Mouse (Mus musculus) cerebellum, adult 2 months (tissue): ENCODE results near the gene Bdp1. TPM values are rescaled to one million over a fixed set of nuclear protein-coding genes. Genes with fewer than 3 reads are reported as not detected.

ENCODE experiments used
- DNase-seq, 2 experiments: peaks; one replicate each; pipeline ENCODE4 v3.0.0; 2021
- H3K27ac ChIP-seq: fragments of 200-500 bp; 2 replicates; pipeline ENCODE4 v1.5.1; 2012; ENCODE audit warnings: low read length, control low read depth, inconsistent platforms; ENCODE audit not compliant: insufficient read depth
- H3K27me3 ChIP-seq: fragments of 200-500 bp; 2 replicates; pipeline ENCODE4 v1.6.1; 2012; ENCODE audit warnings: inconsistent platforms, mild to moderate bottlenecking, low read length, moderate library complexity; ENCODE audit not compliant: control insufficient read depth, insufficient read depth
- H3K4me1 ChIP-seq: fragments of 200-500 bp; 2 replicates; pipeline ENCODE4 v1.6.1; 2011; ENCODE audit warnings: low read length; ENCODE audit not compliant: control insufficient read depth, insufficient read depth
- H3K4me3 ChIP-seq: fragments of 200-500 bp; replicated peaks from 2 replicates; pipeline ENCODE3; 2011; ENCODE audit warnings: mild to moderate bottlenecking, low read depth, low read length, control low read depth; ENCODE audit not compliant: insufficient read depth
- CTCF ChIP-seq: fragments of 200-500 bp; IDR thresholded peaks from 2 replicates; pipeline ENCODE4 v1.5.1; 2011; ENCODE audit warnings: low read depth, mild to moderate bottlenecking, control low read depth, low read length, moderate library complexity, borderline replicate concordance; ENCODE audit not compliant: insufficient read depth
- POLR2A ChIP-seq: fragments of 200-500 bp; IDR thresholded peaks from 2 replicates; pipeline ENCODE4 v1.6.1; 2011; ENCODE audit warnings: low read length, control low read depth, borderline replicate concordance; ENCODE audit not compliant: insufficient read depth
- WGBS: fragments of 180-500 bp; shearing (Covaris S2); methylation state at CpG from one replicate; pipeline ENCODE4 v1.1.7; 2018; 5-methylcytosine and 5-hydroxymethylcytosine counted together
- polyA plus RNA-seq: library from polyadenylated mRNA; depleted of rRNA; stranded (reverse); fragments of >200 nt; gene quantifications from 2 replicates; pipeline ENCODE4 v1.2.3, GENCODE M21; 2012

The Bdp1 gene
- polyA plus RNA-seq, 1 experiment, result 14.7 TPM

- WGBS, result 89% methylated on average over 9 of the region's 9 CpGs
- no peak for TF ChIP-seq POLR2A
- no peak for TF ChIP-seq CTCF
- no peak for DNase-seq
- Histone ChIP-seq H3K27ac (no peak overlapping the region), H3K27me3 (no peaks in the 10 kb centered on the region), H3K4me1 (peaks cover 8% of the 10 kb centered on the region), H3K4me3 (no peak overlapping the region)
Measured at GRCm38 (mm10) chr13:100016891-100017290, 87.0 kb downstream of the Bdp1 start.

DNA sequence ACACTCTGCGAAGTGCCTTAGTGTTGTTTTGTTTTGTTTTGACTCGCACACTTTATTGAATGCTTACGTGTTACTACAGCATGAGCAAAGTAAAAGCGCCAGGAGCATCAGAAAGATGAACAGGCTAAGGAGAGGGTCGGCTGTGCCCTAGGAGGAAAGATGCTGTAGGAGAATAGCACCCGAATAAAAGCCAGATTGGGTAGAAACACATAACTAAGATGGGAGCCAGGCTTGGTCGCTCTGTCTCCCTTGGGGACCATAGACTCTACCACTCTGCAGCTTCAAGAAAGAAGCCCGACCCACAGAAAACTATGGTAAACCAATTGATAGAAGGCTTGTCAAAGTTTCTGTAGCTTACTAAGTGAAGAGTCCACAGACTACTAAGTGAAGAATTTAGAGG, 87.9 kb downstream of the Bdp1 start:
- Histone ChIP-seq H3K4me1 (peaks cover 8% of the 10 kb centered on the region), H3K27me3 (no peaks in the 10 kb centered on the region), H3K27ac (no peak overlapping the region), H3K4me3 (peak overlapping the region; percentile 82)
- WGBS, result 2% methylated on average over 8 of the region's 8 CpGs
- DNase-seq, result peak in 1 of 2 experiments; percentile 18
- TF ChIP-seq CTCF, result no peak
- no peak for TF ChIP-seq POLR2A

GRCm38 (mm10) chr13:100014906-100015895, 88.7 kb downstream of the Bdp1 start, which contains the start of gene Mccc2:
Gene Mccc2 (minus strand): TSS chr13:100015639.
- peak within 1 kb of the TSS; percentile 59 for H3K27ac ChIP-seq
- H3K4me1 ChIP-seq, result peaks cover 8% of the 10 kb centered on the region
- H3K27me3 ChIP-seq, result no peaks in the 10 kb centered on the region
- TF ChIP-seq POLR2A, result peak; percentile 85
- TF ChIP-seq CTCF, result no peak
- WGBS, result 2% methylated on average over 47 of the region's 47 CpGs
- peak within 1 kb of the TSS; percentile 82 for H3K4me3 ChIP-seq
- peak; percentile 82 to 89 for DNase-seq

DNA sequence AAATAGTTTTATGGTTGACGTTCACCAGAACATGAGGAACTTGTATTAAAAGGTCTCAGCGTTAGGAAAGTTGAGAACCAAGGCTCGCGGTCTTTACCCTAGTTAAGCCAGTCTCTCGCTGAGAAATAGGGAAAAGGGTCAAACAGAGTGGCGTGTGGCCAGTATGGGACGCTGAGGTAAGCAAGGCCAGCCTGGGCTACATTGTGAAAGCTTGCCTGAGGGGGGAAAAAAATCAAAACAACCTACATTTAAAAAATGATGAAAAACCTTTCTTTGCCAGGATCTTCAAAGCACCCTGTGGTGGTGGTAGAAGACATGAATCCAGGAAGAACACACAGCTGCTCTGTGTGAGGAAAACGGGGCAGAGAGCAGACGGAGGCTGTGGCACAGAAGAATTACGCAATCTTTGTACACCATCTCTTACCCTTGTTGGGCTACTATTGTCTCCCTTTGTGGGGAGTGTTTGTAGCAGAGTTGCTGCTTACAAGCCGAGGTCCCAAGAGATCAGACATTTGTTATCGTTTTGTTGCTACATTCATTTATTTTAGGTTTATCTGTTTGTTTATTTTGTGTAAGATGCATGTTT, 97.9 kb downstream of the Bdp1 start:
- Histone ChIP-seq H3K27ac (no peak overlapping the region), H3K4me1 (peaks cover 18% of the 10 kb centered on the region), H3K27me3 (no peaks in the 10 kb centered on the region), H3K4me3 (no peak overlapping the region)
- no peak for DNase-seq
- TF ChIP-seq POLR2A, result no peak
- no peak for TF ChIP-seq CTCF
- WGBS, result 78% methylated on average over 12 of the region's 12 CpGs

- H3K27me3 ChIP-seq, result no peaks in the 10 kb centered on the region
- H3K4me3 ChIP-seq, result no peak overlapping the region
- H3K27ac ChIP-seq, result no peak overlapping the region
- TF ChIP-seq POLR2A, result no peak
- peak; percentile 88 for TF ChIP-seq CTCF
- H3K4me1 ChIP-seq, result no peaks in the 10 kb centered on the region
- 12% methylated on average over 5 of the region's 5 CpGs for WGBS
- peak; percentile 86 to 89 for DNase-seq
Measured at GRCm38 (mm10) chr13:100001790-100002196, 102.1 kb downstream of the Bdp1 start.

GRCm38 (mm10) chr13:99999078-99999477, 104.8 kb downstream of the Bdp1 start:
- no peak for DNase-seq
- Histone ChIP-seq H3K27me3 (no peaks in the 10 kb centered on the region), H3K27ac (no peak overlapping the region), H3K4me1 (no peaks in the 10 kb centered on the region), H3K4me3 (no peak overlapping the region)
- WGBS, result 89% methylated on average over 3 of the region's 3 CpGs
- TF ChIP-seq CTCF, result no peak
- TF ChIP-seq POLR2A, result no peak

GRCm38 (mm10) chr13:99998099-99998498, 105.8 kb downstream of the Bdp1 start:
- TF ChIP-seq CTCF (0 out of 2 replicates have a peak, but pooled peaks have one; percentile 8), POLR2A (no peak)
- H3K4me1 ChIP-seq, result no peaks in the 10 kb centered on the region
- no peaks in the 10 kb centered on the region for H3K27me3 ChIP-seq
- H3K27ac ChIP-seq, result no peak overlapping the region
- no peak overlapping the region for H3K4me3 ChIP-seq
- 85% methylated on average over 3 of the region's 3 CpGs for WGBS
- no peak for DNase-seq
